Mouse (Mus musculus): ENCODE results near the gene Nav1.

DNA sequence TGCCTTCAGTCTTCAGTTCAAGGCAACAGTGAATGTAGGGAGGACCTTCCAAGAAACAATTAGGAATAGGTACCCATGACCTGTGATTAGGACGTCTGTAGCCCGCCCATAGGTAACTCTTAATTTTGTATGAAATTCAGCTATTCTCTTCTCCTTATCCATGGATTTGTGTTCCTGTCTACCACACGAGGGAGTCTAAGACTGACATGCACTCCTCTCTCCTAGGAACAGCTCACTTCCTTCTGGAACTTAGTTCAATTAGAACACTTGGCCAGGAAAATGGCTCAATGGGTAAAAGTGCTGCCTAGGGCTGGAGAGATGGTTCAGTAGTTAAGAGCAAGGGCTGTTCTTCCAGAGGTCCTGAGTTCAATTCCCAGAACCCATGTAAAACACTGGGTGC, 126.3 kb downstream of the Nav1 start:
- TF ChIP-seq POLR2A (IDR thresholded peaks at IDR 0.05; ENCODE audit: insufficient read depth, low read length), result no peak
- TF ChIP-seq CTCF (IDR thresholded peaks at IDR 0.05; ENCODE audit: low read depth, low read length), result no peak
- TF ChIP-seq EP300 (IDR thresholded peaks at IDR 0.05; ENCODE audit: insufficient read depth, low read depth, low read length), result no peak
